Mouse (Mus musculus) erythroblast, embryonic 14.5 days (primary cell): ENCODE measurements around the gene Fcrlb.

Source experiments
- GATA1 ChIP-seq: IDR thresholded peaks from 2 replicates; pipeline ENCODE4 v1.6.1; 2012; ENCODE audit warnings: low read length, inconsistent platforms, mixed read lengths
- TAL1 ChIP-seq: IDR thresholded peaks from 3 replicates; pipeline ENCODE4 v1.6.1; 2012; ENCODE audit warnings: low read length, inconsistent platforms, mixed read lengths

DNA sequence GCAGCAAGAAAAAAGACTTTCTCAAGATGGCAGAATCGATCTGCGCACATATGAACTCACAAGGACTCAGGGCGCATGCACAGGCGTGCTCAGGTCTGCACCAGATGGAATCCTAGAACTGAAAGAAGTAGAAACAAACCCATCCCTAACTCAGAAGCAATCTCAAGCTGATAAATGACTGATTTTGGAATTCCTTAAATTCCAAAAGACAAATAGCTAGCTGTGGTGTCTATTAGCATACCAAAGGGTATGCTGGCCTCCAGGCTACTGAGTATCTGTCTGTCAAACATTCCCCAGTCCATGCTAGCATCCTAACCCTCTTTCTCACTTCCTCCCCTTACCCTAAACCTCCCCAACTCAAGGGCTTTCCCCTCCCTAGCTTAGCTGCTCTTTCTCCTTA, 23.4 kb downstream of the Fcrlb start:
- TF ChIP-seq TAL1 (no peak), GATA1 (no peak)
